Mouse (Mus musculus) adrenal gland, postnatal 10 days (tissue): ENCODE data around the gene Mif4gd. TPM values are rescaled to one million over a fixed set of nuclear protein-coding genes. Genes with fewer than 3 reads are reported as not detected.
"Not testable (repeated sequence)": the region's sequence is repeated elsewhere in the genome, so short reads cannot be mapped to it uniquely, and the experiment has no call there.

Experiments used
- DNase-seq: peaks from one replicate; pipeline ENCODE4 v3.0.0; 2021; ENCODE audit warnings: mixed read lengths
- long read RNA-seq, 2 experiments: library from polyadenylated mRNA; stranded (forward); transcript quantifications; one replicate each; pipeline ENCODE4 v2.0.0; 2021
- total RNA-seq, 2 experiments: library from RNA; stranded (reverse); gene quantifications; 2 replicates each; pipeline ENCODE4 v1.2.3; 2021

Gene Mif4gd
- total RNA-seq: 100 to 1,000 TPM; 110 to 140 TPM
- long read RNA-seq, experiment 1, transcript Mif4gd-208 (4 exons, 621 nt): minor isoform, 6 of 146 reads
- long read RNA-seq, experiment 1, transcript Mif4gd-203 (5 exons, 1,656 nt): minor isoform, 9 of 146 reads
- long read RNA-seq, experiment 1, transcript Mif4gd-201 (6 exons, 1,372 nt): major isoform, 85 of 146 reads
- long read RNA-seq, experiment 1, partial matches to known transcripts: 12 of 146 reads
- long read RNA-seq, experiment 1, other reads (novel, unspliced or antisense): 29 of 146 reads
- long read RNA-seq, experiment 2, transcript Mif4gd-201 (6 exons, 1,372 nt): major isoform, 64 of 102 reads
- long read RNA-seq, experiment 2, partial matches to known transcripts: 4 of 102 reads
- long read RNA-seq, experiment 2, other reads (novel, unspliced or antisense): 26 of 102 reads

- DNase-seq: peak; percentile 98
Observed at GRCm38 (mm10) chr11:115612410-115613137, at the start of gene Mif4gd. TSS of gene Mif4gd (minus strand) at chr11:115612969.

- DNase-seq: no peak
Observed at GRCm38 (mm10) chr11:115660376-115660775, 47.6 kb upstream of the Mif4gd start.

- no peak for DNase-seq
Observed at GRCm38 (mm10) chr11:115658521-115658920, 45.8 kb upstream of the Mif4gd start.

GRCm38 (mm10) chr11:115654128-115654527, 41.4 kb upstream of the Mif4gd start:
- DNase-seq: no peak

- no peak for DNase-seq
Observed at GRCm38 (mm10) chr11:115653194-115653593, 40.4 kb upstream of the Mif4gd start.

- no peak for DNase-seq
Observed at GRCm38 (mm10) chr11:115651680-115652079, 38.9 kb upstream of the Mif4gd start.

- DNase-seq: no peak
Observed at GRCm38 (mm10) chr11:115649706-115650105, 36.9 kb upstream of the Mif4gd start.

GRCm38 (mm10) chr11:115647459-115647858, 34.7 kb upstream of the Mif4gd start:
- peak; percentile 70 for DNase-seq

- no peak for DNase-seq
Observed at GRCm38 (mm10) chr11:115646439-115646838, 33.7 kb upstream of the Mif4gd start.

- not testable (repeated sequence) for DNase-seq
Observed at GRCm38 (mm10) chr11:115645498-115645897, 32.7 kb upstream of the Mif4gd start.

GRCm38 (mm10) chr11:115644308-115644707, 31.5 kb upstream of the Mif4gd start:
- DNase-seq: no peak

- DNase-seq: no peak
Observed at GRCm38 (mm10) chr11:115643265-115643664, 30.5 kb upstream of the Mif4gd start.

GRCm38 (mm10) chr11:115642705-115643104, 29.9 kb upstream of the Mif4gd start:
- no peak for DNase-seq

GRCm38 (mm10) chr11:115641664-115642036, 28.9 kb upstream of the Mif4gd start:
- no peak for DNase-seq

GRCm38 (mm10) chr11:115640978-115641663, 28.4 kb upstream of the Mif4gd start:
- no peak for DNase-seq

GRCm38 (mm10) chr11:115640311-115640828, 27.6 kb upstream of the Mif4gd start:
- DNase-seq: no peak

- DNase-seq: no peak
Observed at GRCm38 (mm10) chr11:115639540-115639939, 26.8 kb upstream of the Mif4gd start.

GRCm38 (mm10) chr11:115638498-115639409, 26.0 kb upstream of the Mif4gd start:
- DNase-seq: no peak

- no peak for DNase-seq
Observed at GRCm38 (mm10) chr11:115636960-115637359, 24.2 kb upstream of the Mif4gd start.

- no peak for DNase-seq
Observed at GRCm38 (mm10) chr11:115635484-115635883, 22.7 kb upstream of the Mif4gd start.

GRCm38 (mm10) chr11:115635041-115635440, 22.3 kb upstream of the Mif4gd start:
- no peak for DNase-seq

GRCm38 (mm10) chr11:115634109-115634508, 21.3 kb upstream of the Mif4gd start:
- no peak for DNase-seq
